ENCODE assay signal across 8 mouse cellular contexts in the genomic region with DNA sequence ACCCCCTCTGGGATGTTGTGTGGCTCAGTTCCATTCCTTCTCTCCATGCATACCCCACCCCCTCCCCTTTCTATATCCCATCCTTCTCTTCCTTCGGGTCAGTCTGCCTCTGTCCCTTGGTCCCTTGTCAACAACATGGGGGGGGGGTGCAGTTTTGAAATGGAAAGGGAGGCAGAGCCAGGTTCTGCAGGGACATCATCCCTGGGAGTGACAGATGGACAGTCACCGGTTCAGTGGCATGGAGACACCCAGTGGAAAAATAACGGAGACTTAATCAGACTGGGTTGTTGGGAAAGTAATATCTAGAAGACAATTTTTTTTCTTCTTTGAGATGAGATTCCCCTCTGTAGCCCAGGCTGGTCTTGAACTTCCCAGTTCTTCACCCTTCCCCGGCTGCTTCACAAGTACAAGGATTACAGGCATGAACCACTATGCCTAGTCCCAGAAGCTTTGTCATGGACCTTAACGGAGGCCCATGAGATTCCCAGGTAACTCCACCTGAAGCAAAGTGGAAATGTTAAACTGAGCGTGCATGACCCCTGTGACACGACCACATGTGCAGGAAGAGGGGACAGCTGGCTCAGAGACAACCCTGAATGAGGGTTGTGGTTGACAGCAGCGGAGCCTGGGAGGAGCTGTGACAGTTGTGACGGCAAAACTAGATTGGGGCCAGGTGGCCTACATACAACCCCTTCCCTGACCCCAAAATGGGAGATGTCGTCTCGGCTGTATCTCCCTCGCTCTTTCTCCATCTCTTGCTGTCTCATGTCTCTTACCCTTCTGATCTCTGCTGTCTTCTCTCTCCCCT. TPM values are rescaled to one million over a fixed set of nuclear protein-coding genes. Genes with fewer than 3 reads are reported as not detected.
DNase-seq lines count a peak whose midpoint lies in the region; ATAC-seq and TF ChIP-seq lines count a peak whose summit lies in the region.

No protein-coding gene starts in this region.

- no peak for ATAC-seq in cerebellum, adult (ENCODE audit: insufficient number of reproducible peaks, low FRiP score, low TSS enrichment)
- ATAC-seq in liver, embryonic 13.5 days (ENCODE audit: low read depth): no peak

- H3K9ac ChIP-seq in liver, embryonic 13.5 days: no peak overlapping the region

- no peak for TF ChIP-seq POLR2A in spleen, adult 2 months (IDR thresholded peaks at IDR 0.05; ENCODE audit: low read depth, low read length)

- H3K36me3 ChIP-seq in spleen, adult 2 months (ENCODE audit: control insufficient read depth, insufficient read depth, low read length): no peaks in the 10 kb centered on the region
- peaks cover 6% of the 10 kb centered on the region; the same call in 1 of the 2 replicates for H3K36me3 ChIP-seq in liver, embryonic 13.5 days

- peak overlapping the region; percentile 23; the same call in 1 of the 2 replicates for H3K27ac ChIP-seq in spleen, adult 2 months (ENCODE audit: insufficient read depth, low read length)
- H3K27ac ChIP-seq in liver, embryonic 13.5 days: no peak overlapping the region

- no peak for TF ChIP-seq CTCF in spleen, adult 2 months (IDR thresholded peaks at IDR 0.05; ENCODE audit: extremely low read depth, insufficient read depth, insufficient read length, insufficient replicate concordance)

- H3K27me3 ChIP-seq in spleen, adult 2 months (ENCODE audit: control insufficient read depth, insufficient read depth, low read length): peaks cover 12% of the 10 kb centered on the region; the same call in 1 of the 2 replicates
- H3K27me3 ChIP-seq in liver, embryonic 13.5 days: peaks cover 73% of the 10 kb centered on the region

- 14% methylated on average over 12 of the region's 12 CpGs for WGBS in spleen, adult 2 months
- WGBS in liver, embryonic 13.5 days (ENCODE audit: insufficient replicate concordance): 10% methylated on average over 12 of the region's 12 CpGs

- H3K4me3 ChIP-seq in spleen, adult 2 months (ENCODE audit: extremely low read depth, insufficient read depth, insufficient read length): peak overlapping the region; percentile 23; the same call in 1 of the 2 replicates
- H3K4me3 ChIP-seq in liver, embryonic 13.5 days (replicated peaks): peak overlapping the region; percentile 30; the same call in 1 of the 2 replicates

- no peak overlapping the region for H3K4me2 ChIP-seq in liver, embryonic 13.5 days

- peaks cover 19% of the 10 kb centered on the region for H3K4me1 ChIP-seq in spleen, adult 2 months (ENCODE audit: control insufficient read depth, insufficient read depth, insufficient read length)
- H3K4me1 ChIP-seq in liver, embryonic 13.5 days (replicated peaks): peaks cover 69% of the 10 kb centered on the region

- H3K9me3 ChIP-seq in liver, embryonic 13.5 days (replicated peaks): no peaks in the 10 kb centered on the region

- peak; percentile 61 for DNase-seq in cerebellum, adult 11 months
- DNase-seq in spleen, adult 2 months (ENCODE audit: low read depth in 1 of 2, low spot score in 2 of 2): no peak
- DNase-seq in spleen, postnatal 10 days (ENCODE audit: low spot score in 2 of 2): no peak
- no peak for DNase-seq in liver, embryonic 13.5 days
- DNase-seq in thymus, postnatal 36 days: peak; percentile 75 to 88
- no peak for DNase-seq in right cerebral cortex, postnatal 36 days (ENCODE audit: low spot score in 2 of 2)
- no peak for DNase-seq in left cerebral cortex, adult 9 months (ENCODE audit: low spot score in 2 of 2)

RNA-seq across cellular contexts. Expression of a gene that starts 0.7 kb away (rescaled TPM):
- polyA plus RNA-seq in spleen, adult 2 months (2012; rRNA removed): 9.5 and 9.9 TPM in 2 replicates
- 0.05 and 0.07 TPM in 2 replicates for polyA plus RNA-seq in liver, embryonic 13.5 days (2015; fragmentation: Nextera tagmentation; extraction: Ambion mirVana)

RNA-seq across cellular contexts. Expression of a gene that starts 1.7 kb away (rescaled TPM):
- 31.7 and 36.3 TPM in 2 replicates for polyA plus RNA-seq in spleen, adult 2 months (2012; rRNA removed)
- 10.4 and 12.0 TPM in 2 replicates for polyA plus RNA-seq in liver, embryonic 13.5 days (2015; fragmentation: Nextera tagmentation; extraction: Ambion mirVana)

RNA-seq across cellular contexts. Expression of a gene that starts 14.2 kb away (rescaled TPM):
- 3.2 and 3.9 TPM in 2 replicates for polyA plus RNA-seq in spleen, adult 2 months (2012; rRNA removed)
- polyA plus RNA-seq in liver, embryonic 13.5 days (2015; fragmentation: Nextera tagmentation; extraction: Ambion mirVana): 0.30 and 0.34 TPM in 2 replicates

RNA-seq across cellular contexts. Expression of a gene that starts 14.6 kb away (rescaled TPM):
- 1.4 and 1.6 TPM in 2 replicates for polyA plus RNA-seq in spleen, adult 2 months (2012; rRNA removed)
- polyA plus RNA-seq in liver, embryonic 13.5 days (2015; fragmentation: Nextera tagmentation; extraction: Ambion mirVana): 5.6 and 5.9 TPM in 2 replicates

RNA-seq across cellular contexts. Expression of a gene that starts 16.9 kb away (rescaled TPM):
- polyA plus RNA-seq in spleen, adult 2 months (2012; rRNA removed): 76.4 and 102 TPM in 2 replicates
- 24.6 and 27.4 TPM in 2 replicates for polyA plus RNA-seq in liver, embryonic 13.5 days (2015; fragmentation: Nextera tagmentation; extraction: Ambion mirVana)

Comparison
In these comparisons a context has a peak if more than half of its experiments do, and no peak if none do; other contexts are left out.
1. DNase-seq: peak in cerebellum, adult 11 months (single experiment) and thymus, postnatal 36 days (2 of 2); none in spleen, adult 2 months (0 of 2), spleen, postnatal 10 days (0 of 2), liver, embryonic 13.5 days (single experiment), right cerebral cortex, postnatal 36 days (0 of 2) and left cerebral cortex, adult 9 months (0 of 2).